Mouse (Mus musculus) lung, adult 2 months (tissue): ENCODE measurements around the gene Ear14. TPM values are rescaled to one million over a fixed set of nuclear protein-coding genes. Genes with fewer than 3 reads are reported as not detected.
"Not testable (repeated sequence)": the region's sequence is repeated elsewhere in the genome, so short reads cannot be mapped to it uniquely, and the experiment has no call there.

Experiments
- DNase-seq: peaks from one replicate; pipeline ENCODE4 v3.0.0; 2022
- H3K4me1 ChIP-seq: fragments of 200-500 bp; 2 replicates; pipeline ENCODE4 v1.6.1; 2011; ENCODE audit warnings: low read length; ENCODE audit not compliant: control insufficient read depth, insufficient read depth
- H3K4me3 ChIP-seq: fragments of 200-500 bp; replicated peaks from 2 replicates; pipeline ENCODE3; 2011; ENCODE audit warnings: low read depth, mild to moderate bottlenecking, control low read depth, low read length; ENCODE audit errors: extremely low read depth
- CTCF ChIP-seq: fragments of 200-500 bp; IDR thresholded peaks from 2 replicates; pipeline ENCODE4 v1.5.1; 2011; ENCODE audit warnings: mild to moderate bottlenecking, low read length, control low read depth; ENCODE audit not compliant: insufficient read depth
- POLR2A ChIP-seq: fragments of 200-500 bp; IDR thresholded peaks from 2 replicates; pipeline ENCODE4 v1.6.1; 2011; ENCODE audit warnings: low read depth, mild to moderate bottlenecking, control low read depth, low read length, borderline replicate concordance; ENCODE audit errors: extremely low read depth
- WGBS: fragments of 180-500 bp; shearing (Covaris S2); methylation state at CpG from one replicate; pipeline ENCODE4 v1.1.7; 2018; 5-methylcytosine and 5-hydroxymethylcytosine counted together
- polyA plus RNA-seq: library from polyadenylated mRNA; depleted of rRNA; stranded (reverse); fragments of >200 nt; gene quantifications from 2 replicates; pipeline ENCODE4 v1.2.3, GENCODE M21; 2012

Gene Ear14
- polyA plus RNA-seq, 1 experiment: not detected

DNA sequence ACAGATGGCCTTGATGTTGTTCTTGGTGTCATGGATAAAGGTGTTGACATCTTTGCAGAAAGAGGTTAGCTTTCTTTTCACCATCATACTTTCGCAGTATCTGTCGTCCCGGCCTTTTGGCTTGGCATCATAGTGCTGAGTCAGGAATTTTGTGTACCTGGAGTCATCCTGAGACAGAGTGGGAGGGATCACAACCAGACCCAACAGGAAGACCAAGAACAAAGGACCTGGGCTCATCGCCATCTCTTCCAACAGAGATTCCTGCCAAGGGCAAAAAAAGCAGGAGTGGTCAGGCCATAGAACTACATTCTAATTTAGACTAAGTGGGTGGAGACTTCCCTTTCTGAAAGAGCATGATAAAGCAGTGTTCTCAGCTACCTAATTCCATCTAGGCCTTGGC, 7.5 kb upstream of the Ear14 start:
- TF ChIP-seq POLR2A: no peak
- TF ChIP-seq CTCF: no peak
- 51% methylated on average over 4 of the region's 4 CpGs for WGBS
- no peak for DNase-seq
- no peak overlapping the region for H3K4me3 ChIP-seq
- no peaks in the 10 kb centered on the region for H3K4me1 ChIP-seq

DNA sequence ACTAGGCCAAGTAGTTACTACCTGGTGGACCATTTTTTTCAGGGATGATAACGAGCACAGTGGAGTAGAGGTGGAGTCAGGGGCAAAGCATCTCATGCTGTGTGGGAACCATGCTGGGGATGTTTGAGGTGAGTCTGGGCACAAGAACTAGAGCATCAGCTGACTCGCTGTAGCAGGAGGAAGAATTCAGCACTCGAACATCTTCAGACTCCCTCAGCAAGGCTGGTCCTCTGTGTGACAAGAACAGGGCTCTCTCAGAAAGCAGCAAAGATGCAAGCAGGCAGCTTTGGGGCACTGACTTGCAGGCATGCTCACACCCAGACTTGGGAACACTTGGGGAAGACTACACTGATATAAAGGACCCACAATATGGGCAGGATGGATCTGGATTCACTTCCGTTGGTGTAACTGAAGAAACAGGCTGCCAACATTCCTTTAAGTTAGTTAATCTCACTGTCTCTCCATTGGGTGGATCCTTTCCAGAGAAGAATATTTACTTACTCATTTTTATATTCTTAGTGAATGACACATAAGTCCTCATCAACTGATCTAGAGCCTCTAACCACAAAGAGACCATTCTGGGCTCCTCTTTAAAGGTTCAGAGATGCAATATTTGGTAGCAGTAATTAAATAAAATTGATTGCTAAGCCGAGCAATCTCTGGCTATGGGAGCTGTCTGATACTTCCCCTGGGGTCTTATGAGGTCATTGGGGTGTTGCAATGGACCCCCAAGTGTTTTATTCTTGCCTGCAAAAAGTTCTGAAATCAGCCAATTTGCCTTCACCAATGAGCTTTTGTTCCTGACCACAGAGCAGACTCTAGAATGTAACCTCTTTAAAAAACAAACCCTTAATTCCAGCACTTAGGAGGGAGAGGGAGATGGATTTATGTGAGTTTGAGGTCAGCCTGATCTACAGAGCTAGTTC, 3.8 kb upstream of the Ear14 start, which contains the start of gene Ang2:
Ang2 (minus strand) TSS at position 51 of the 926 bp plus-strand sequence.
- TF ChIP-seq CTCF (no peak), POLR2A (no peak)
- WGBS: 76% methylated on average over 5 of the region's 5 CpGs

DNA sequence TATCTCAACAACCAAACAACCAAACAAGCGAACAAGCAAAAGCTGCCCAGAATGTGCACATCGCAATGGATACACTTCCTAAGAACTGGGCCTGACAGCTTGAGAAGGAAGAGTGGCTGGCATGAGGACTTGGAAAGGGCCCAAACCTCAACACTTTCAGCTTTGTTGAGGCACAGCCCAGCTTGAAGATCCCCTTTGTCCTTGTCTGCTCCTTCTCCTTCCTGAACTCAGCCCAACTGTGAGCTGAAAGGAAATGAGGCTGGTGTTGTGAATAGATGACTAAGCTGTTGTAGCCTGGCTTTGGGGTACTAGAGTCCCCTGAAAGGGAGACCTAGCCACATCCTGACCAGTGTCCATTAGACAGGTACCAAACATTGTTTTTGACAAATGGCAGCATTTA, 3.1 kb upstream of the Ear14 start:
- 56% methylated on average over 2 of the region's 2 CpGs for WGBS
- no peak for DNase-seq
- H3K4me3 ChIP-seq: no peak overlapping the region
- TF ChIP-seq CTCF (no peak), POLR2A (no peak)
- H3K4me1 ChIP-seq: no peaks in the 10 kb centered on the region

More for the DNA sequence above, 3.8 kb upstream of the Ear14 start, which contains the start of gene Ang2:
- no peak for DNase-seq
- no peaks in the 10 kb centered on the region for H3K4me1 ChIP-seq
- H3K4me3 ChIP-seq: no peak within 1 kb of the TSS

DNA sequence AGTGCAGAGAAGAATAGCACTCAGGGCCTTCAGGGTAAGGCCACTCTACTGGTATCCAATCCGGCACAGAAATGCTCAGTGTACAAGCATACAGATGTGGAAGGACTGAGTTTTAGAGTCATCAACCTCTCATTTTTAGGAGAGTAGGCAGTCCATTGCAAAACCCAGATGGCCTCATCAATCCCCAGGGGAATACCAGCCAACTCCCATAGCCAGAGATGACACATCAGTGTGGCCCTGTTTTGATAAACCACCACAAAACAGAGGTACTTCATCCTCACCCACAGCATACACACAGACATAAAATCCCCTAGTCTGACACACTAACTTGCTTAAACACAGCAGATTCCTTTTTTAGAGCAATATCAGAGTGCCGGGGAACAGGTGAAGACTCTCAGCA, 2.7 kb upstream of the Ear14 start:
- Histone ChIP-seq H3K4me1 (no peaks in the 10 kb centered on the region), H3K4me3 (no peak overlapping the region)
- TF ChIP-seq POLR2A (no peak), CTCF (no peak)
- DNase-seq: no peak
- WGBS: 92% methylated on average over 2 of the region's 2 CpGs

DNA sequence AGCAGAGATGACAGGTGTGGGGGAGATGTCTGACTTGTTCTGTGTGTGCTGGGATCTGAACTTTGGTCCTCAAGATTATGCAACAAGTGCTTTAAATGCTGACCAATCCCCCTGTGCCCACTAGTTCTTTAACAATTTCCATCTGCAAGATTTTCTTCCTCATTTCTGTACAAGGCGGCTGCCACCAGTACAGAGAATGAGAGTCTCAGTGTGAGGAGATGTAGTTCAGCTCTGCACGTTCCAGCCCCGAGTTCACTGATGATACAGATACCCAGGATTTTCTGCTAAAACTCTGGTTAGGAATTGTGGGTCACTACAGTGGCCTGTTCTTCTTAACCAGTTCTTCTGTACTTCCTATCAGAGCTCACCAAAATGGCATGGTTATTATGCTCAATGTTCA, 16.9 kb downstream of the Ear14 start:
- not testable (repeated sequence) for DNase-seq, H3K4me3 ChIP-seq, H3K4me1 ChIP-seq
- 88% methylated on average over 3 of the region's 3 CpGs for WGBS

DNA sequence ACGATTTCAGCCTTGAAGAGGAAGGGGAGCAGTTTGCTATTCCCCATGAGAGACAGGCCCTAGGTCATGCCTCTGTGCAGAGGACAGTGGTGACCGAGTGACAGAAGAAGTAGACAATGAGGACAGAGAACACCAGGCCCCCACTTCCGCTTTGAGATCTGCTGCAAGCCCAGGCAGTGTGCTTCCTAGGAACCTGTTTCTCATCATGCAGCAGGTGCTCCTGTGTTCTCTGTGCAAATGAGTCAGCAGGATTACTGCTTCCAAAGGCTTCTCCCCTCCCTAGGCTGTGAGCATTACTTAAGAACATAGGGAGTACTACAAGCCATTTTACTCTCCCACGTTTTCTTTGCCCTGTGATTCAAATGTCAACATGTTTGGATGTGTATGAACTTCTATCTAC, 26.5 kb downstream of the Ear14 start:
- WGBS: 54% methylated on average over 4 of the region's 4 CpGs

DNA sequence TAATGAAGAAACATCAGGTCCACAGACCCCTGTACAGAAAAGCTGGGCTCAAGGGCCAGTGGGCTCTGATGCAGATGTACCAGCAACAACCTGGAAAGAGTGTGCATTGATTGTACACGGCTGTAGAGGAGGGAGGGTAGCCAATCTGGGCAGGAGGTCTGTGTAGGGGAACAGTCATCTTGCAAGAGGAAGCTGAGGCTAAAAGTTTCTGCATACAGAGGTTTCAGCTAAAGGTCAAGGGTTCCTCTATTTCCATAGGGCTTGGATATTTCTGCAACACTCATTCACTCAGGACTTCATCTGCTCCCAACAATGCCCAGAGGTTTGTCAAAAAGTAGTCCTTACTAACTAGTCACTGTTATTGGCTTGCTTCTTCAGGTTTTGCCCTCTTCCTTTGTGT, 34.3 kb downstream of the Ear14 start:
- H3K4me3 ChIP-seq, DNase-seq, H3K4me1 ChIP-seq: not testable (repeated sequence)
- 66% methylated on average over 1 of the region's 1 CpGs for WGBS

More for the DNA sequence above, 26.5 kb downstream of the Ear14 start:
- H3K4me3 ChIP-seq, H3K4me1 ChIP-seq, DNase-seq: not testable (repeated sequence)

DNA sequence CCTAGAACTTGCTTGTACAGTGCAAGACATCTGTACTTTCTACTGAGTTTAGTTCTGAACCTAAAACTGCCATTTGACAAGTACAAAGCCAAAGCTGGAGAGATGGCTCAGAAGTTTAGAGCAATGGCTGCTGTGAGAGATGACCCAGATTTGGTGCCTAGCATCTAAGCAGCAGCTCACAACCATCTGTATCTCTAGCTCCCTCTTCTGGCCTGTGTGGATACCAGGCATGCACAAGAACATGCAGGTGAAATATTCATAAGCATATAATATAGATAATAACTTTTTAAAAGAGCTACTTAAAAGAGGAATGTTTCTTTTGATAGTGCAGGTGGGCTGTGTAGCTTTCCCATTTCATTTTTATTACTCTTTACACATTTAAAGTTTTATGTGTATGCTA, 37.7 kb downstream of the Ear14 start:
- H3K4me3 ChIP-seq: no peak overlapping the region
- TF ChIP-seq POLR2A: no peak
- TF ChIP-seq CTCF: peak; percentile 61
- no peak for DNase-seq
- no peaks in the 10 kb centered on the region; the same call in 1 of the 2 replicates for H3K4me1 ChIP-seq

DNA sequence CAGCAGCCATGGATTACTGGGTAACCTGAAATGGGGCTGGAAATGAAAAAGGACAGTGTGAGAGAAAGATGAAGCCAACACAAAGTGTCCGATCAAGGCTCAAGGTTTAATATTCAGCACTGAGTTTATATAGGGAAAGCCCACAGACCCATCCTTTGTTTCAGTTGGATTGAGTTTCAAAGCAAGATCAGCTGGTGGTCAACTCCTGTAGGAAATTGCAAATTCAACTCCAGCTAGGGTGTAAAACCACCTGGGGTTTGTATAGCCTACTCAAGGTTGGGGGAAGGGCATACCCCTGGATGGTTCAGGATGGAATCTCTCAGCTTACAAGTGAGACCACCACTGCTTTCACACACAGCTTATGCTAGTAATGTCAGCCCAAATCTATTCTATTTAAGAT, 44.5 kb downstream of the Ear14 start:
- 89% methylated on average over 1 of the region's 1 CpGs for WGBS
- Histone ChIP-seq H3K4me3 (no peak overlapping the region), H3K4me1 (no peaks in the 10 kb centered on the region)
- no peak for DNase-seq
- TF ChIP-seq CTCF (no peak), POLR2A (no peak)

DNA sequence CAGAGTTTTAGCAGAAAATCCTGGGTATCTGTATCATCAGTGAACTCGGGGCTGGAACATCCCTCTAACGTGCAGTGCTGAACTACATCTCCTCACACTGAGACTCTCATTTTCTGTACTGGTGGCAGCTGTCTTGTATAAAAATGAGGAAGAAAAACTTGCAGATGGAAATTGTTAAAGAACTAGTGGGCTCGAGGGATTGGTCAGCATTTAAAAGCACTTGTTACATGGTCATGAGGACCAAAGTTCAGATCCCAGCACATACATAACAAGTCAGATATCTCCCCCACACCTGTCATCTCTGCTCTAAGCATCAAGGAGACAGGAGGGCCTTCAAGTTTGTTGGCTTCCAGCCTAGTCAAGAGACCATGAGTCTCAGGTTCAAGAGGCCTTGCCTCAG, 47.2 kb downstream of the Ear14 start:
- H3K4me1 ChIP-seq: no peaks in the 10 kb centered on the region
- WGBS: 68% methylated on average over 3 of the region's 3 CpGs
- H3K4me3 ChIP-seq: no peak overlapping the region
- no peak for DNase-seq
- TF ChIP-seq POLR2A (no peak), CTCF (no peak)

DNA sequence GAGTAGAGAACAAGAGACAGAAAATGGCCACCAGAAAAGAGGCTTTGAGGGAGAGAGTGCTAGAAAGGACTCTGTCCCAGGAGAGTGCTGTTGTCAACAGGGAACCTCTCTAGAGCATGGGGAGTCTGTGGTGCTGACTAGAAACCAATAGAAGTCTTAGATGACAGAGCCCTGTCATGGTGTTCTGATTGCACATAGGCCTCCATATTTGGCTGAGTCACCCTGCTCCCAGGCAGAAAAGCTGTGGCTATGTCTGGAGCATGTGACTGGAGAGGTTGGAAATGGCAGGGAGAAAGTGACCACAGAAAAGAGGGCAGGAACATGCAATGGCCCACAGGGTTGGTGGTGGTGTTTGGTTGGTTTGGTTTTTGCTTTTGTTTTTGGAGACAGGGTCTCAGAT, 49.0 kb downstream of the Ear14 start:
- not testable (repeated sequence) for H3K4me3 ChIP-seq, H3K4me1 ChIP-seq, DNase-seq
